Mouse (Mus musculus) adrenal gland, adult 18-20 months (tissue): ENCODE results near the gene Ubash3a. TPM values are rescaled to one million over a fixed set of nuclear protein-coding genes. Genes with fewer than 3 reads are reported as not detected.
A peak's percentile ranks its signal among the peaks of the same experiment; 100 is the strongest.

Experiments
- DNase-seq, 2 experiments: peaks; one replicate each; pipeline ENCODE4 v3.0.0; 2021 to 2022; ENCODE audit warnings: low spot score in 2 of 2
- total RNA-seq, 2 experiments: library from RNA; stranded (reverse); gene quantifications; 1 replicate in 1 of 2; 2 replicates in 1 of 2; pipeline ENCODE4 v1.2.3; 2021

Ubash3a gene
- total RNA-seq, 2 experiments from 2014 or later = 0.32 TPM; not detected in 1

- DNase-seq = peak; percentile 100
Observed at GRCm38 (mm10) chr17:31276922-31277918, 69.5 kb downstream of the Ubash3a start, which contains the start of gene Rsph1. Rsph1 (minus strand) TSS chr17:31277383.

GRCm38 (mm10) chr17:31277931-31278330 lies 70.3 kb downstream of the Ubash3a start:
- no peak for DNase-seq

- no peak for DNase-seq
Observed at GRCm38 (mm10) chr17:31279541-31279940, 71.9 kb downstream of the Ubash3a start.

GRCm38 (mm10) chr17:31280269-31280668 lies 72.6 kb downstream of the Ubash3a start:
- no peak for DNase-seq

GRCm38 (mm10) chr17:31281830-31282686 lies 74.4 kb downstream of the Ubash3a start:
- DNase-seq = no peak

- no peak for DNase-seq
Observed at GRCm38 (mm10) chr17:31282687-31283053, 75.0 kb downstream of the Ubash3a start.

GRCm38 (mm10) chr17:31285867-31286266 lies 78.2 kb downstream of the Ubash3a start:
- DNase-seq = no peak

GRCm38 (mm10) chr17:31286492-31286891 lies 78.8 kb downstream of the Ubash3a start, which contains the start of gene Slc37a1:
Slc37a1 (plus strand) TSS chr17:31286792.
- no peak for DNase-seq

- DNase-seq = no peak
Observed at GRCm38 (mm10) chr17:31287216-31287615, 79.5 kb downstream of the Ubash3a start.

GRCm38 (mm10) chr17:31288999-31289726 lies 81.5 kb downstream of the Ubash3a start:
- no peak for DNase-seq

GRCm38 (mm10) chr17:31290311-31290710 lies 82.6 kb downstream of the Ubash3a start:
- no peak for DNase-seq

- DNase-seq = no peak
Observed at GRCm38 (mm10) chr17:31290859-31291258, 83.2 kb downstream of the Ubash3a start.

GRCm38 (mm10) chr17:31294363-31295214 lies 86.9 kb downstream of the Ubash3a start:
- DNase-seq = no peak

GRCm38 (mm10) chr17:31295215-31295891 lies 87.7 kb downstream of the Ubash3a start:
- DNase-seq = peak in 1 of 2 experiments; percentile 55

GRCm38 (mm10) chr17:31295892-31296781 lies 88.5 kb downstream of the Ubash3a start:
- DNase-seq = peak; percentile 82 to 84
